25 mouse cellular contexts compared by ENCODE assay signal in genomic region chr2:172305546-172305945, GRCm38 (mm10). TPM values are rescaled to one million over a fixed set of nuclear protein-coding genes. Genes with fewer than 3 reads are reported as not detected.
"Had no signal": no experiment of that assay in that cellular context is flagged by ENCODE, and none has a peak within 500 bp of the region (broad histone marks: within the 10 kb centered on the region; RNA-seq: fewer than 3 reads in every experiment).

No protein-coding gene starts in this region.

RNA-seq across cellular contexts. Expression of gene Mc3r, which starts 57.3 kb away (rescaled TPM):
- total RNA-seq: gastrocnemius, adult 2 months; gastrocnemius, postnatal 10 days; gastrocnemius, postnatal 25 days; gastrocnemius, postnatal 4 days; granulocyte monocyte progenitor cell, adult 5-6 weeks; heart, adult 18-20 months; heart, adult 8-10 months; heart, postnatal 10 days; heart, postnatal 25 days; heart, postnatal 4 days; layer of hippocampus, adult 2 months had no signal
- polyA plus RNA-seq: heart, embryonic 10.5 days; heart, embryonic 12.5 days; heart, embryonic 14.5 days; heart, embryonic 16.5 days; hindbrain, embryonic 10.5 days; hindbrain, embryonic 12.5 days; inflammation-experienced regulatory T-cells, adult 6 months; intestine, embryonic 15.5 days; intestine, postnatal 0 days; kidney, embryonic 14.5 days; kidney, embryonic 16.5 days; limb, embryonic 10.5 days; limb, embryonic 12.5 days; liver, embryonic 14.5 days had no signal
